Mouse (Mus musculus): Measurements from ENCODE around the gene Zfp74. TPM values are rescaled to one million over a fixed set of nuclear protein-coding genes. Genes with fewer than 3 reads are reported as not detected.

Zfp74 gene
- polyA plus RNA-seq, 1 experiment = 1.2 TPM

- peak; percentile 33 for DNase-seq (ENCODE audit: low read depth, low spot score)
- 11% methylated on average over 4 of the region's 4 CpGs for WGBS
These were observed 842 bp upstream of the Zfp74 start for GRCm38 (mm10) chr7:29954731-29955130.

GRCm38 (mm10) chr7:29953086-29953485 lies 803 bp downstream of the Zfp74 start:
- 30% methylated on average over 10 of the region's 10 CpGs for WGBS
- no peak for DNase-seq (ENCODE audit: low read depth, low spot score)

- WGBS = 84% methylated on average over 2 of the region's 2 CpGs
- no peak for DNase-seq (ENCODE audit: low read depth, low spot score)
These were observed 9.7 kb downstream of the Zfp74 start for GRCm38 (mm10) chr7:29944201-29944600.

GRCm38 (mm10) chr7:29943720-29944119 lies 10.2 kb downstream of the Zfp74 start:
- 78% methylated on average over 2 of the region's 2 CpGs for WGBS
- DNase-seq (ENCODE audit: low read depth, low spot score) = no peak

GRCm38 (mm10) chr7:29942740-29943139 lies 11.1 kb downstream of the Zfp74 start:
- WGBS = 52% methylated on average over 2 of the region's 2 CpGs
- no peak for DNase-seq (ENCODE audit: low read depth, low spot score)

GRCm38 (mm10) chr7:29941027-29941426 lies 12.9 kb downstream of the Zfp74 start:
- WGBS = 91% methylated on average over 11 of the region's 11 CpGs

GRCm38 (mm10) chr7:29938856-29939255 lies 15.0 kb downstream of the Zfp74 start:
- 87% methylated on average over 6 of the region's 6 CpGs for WGBS

More at GRCm38 (mm10) chr7:29941027-29941426, 12.9 kb downstream of the Zfp74 start:
- DNase-seq (ENCODE audit: low read depth, low spot score) = no peak

GRCm38 (mm10) chr7:29922780-29923179 lies 31.1 kb downstream of the Zfp74 start:
- 62% methylated on average over 2 of the region's 2 CpGs for WGBS
- DNase-seq (ENCODE audit: low read depth, low spot score) = no peak

More at GRCm38 (mm10) chr7:29938856-29939255, 15.0 kb downstream of the Zfp74 start:
- no peak for DNase-seq (ENCODE audit: low read depth, low spot score)

- no peak for DNase-seq (ENCODE audit: low read depth, low spot score)
- WGBS = 71% methylated on average over 6 of the region's 6 CpGs
These were observed 32.3 kb downstream of the Zfp74 start for GRCm38 (mm10) chr7:29921439-29922093.

GRCm38 (mm10) chr7:29918062-29918453 lies 35.8 kb downstream of the Zfp74 start:
- DNase-seq (ENCODE audit: low read depth, low spot score) = no peak
- WGBS = 73% methylated on average over 4 of the region's 4 CpGs

GRCm38 (mm10) chr7:29917371-29918061 lies 36.4 kb downstream of the Zfp74 start:
- 37% methylated on average over 6 of the region's 6 CpGs for WGBS
- DNase-seq (ENCODE audit: low read depth, low spot score) = no peak

GRCm38 (mm10) chr7:29912172-29912571 lies 41.7 kb downstream of the Zfp74 start:
- 94% methylated on average over 13 of the region's 13 CpGs for WGBS
- no peak for DNase-seq (ENCODE audit: low read depth, low spot score)

GRCm38 (mm10) chr7:29910252-29910651 lies 43.6 kb downstream of the Zfp74 start:
- no peak for DNase-seq (ENCODE audit: low read depth, low spot score)
- WGBS = 84% methylated on average over 2 of the region's 2 CpGs

- WGBS = under 1% methylated on average over 33 of the region's 33 CpGs
- DNase-seq (ENCODE audit: low read depth, low spot score) = peak; percentile 67
These were observed 45.5 kb downstream of the Zfp74 start, which contains the start of gene Zfp383 for GRCm38 (mm10) chr7:29908130-29908950. TSS of gene Zfp383 (plus strand) at chr7:29908223.

- 91% methylated on average over 5 of the region's 5 CpGs for WGBS
- DNase-seq (ENCODE audit: low read depth, low spot score) = no peak
These were observed 46.7 kb downstream of the Zfp74 start for GRCm38 (mm10) chr7:29907206-29907605.

- no peak for DNase-seq (ENCODE audit: low read depth, low spot score)
- WGBS = 27% methylated on average over 8 of the region's 8 CpGs
These were observed 47.2 kb downstream of the Zfp74 start for GRCm38 (mm10) chr7:29906682-29907058.

- WGBS = under 1% methylated on average over 22 of the region's 22 CpGs
These were observed 47.8 kb downstream of the Zfp74 start, which contains the start of gene Zfp27 for GRCm38 (mm10) chr7:29905966-29906681. TSS of gene Zfp27 (minus strand) at chr7:29906572.

GRCm38 (mm10) chr7:29904101-29904500 lies 49.8 kb downstream of the Zfp74 start:
- 97% methylated on average over 4 of the region's 4 CpGs for WGBS
- no peak for DNase-seq (ENCODE audit: low read depth, low spot score)

More at GRCm38 (mm10) chr7:29905966-29906681, 47.8 kb downstream of the Zfp74 start, which contains the start of gene Zfp27:
- peak; percentile 93 for DNase-seq (ENCODE audit: low read depth, low spot score)

- DNase-seq (ENCODE audit: low read depth, low spot score) = no peak
- 93% methylated on average over 4 of the region's 4 CpGs for WGBS
These were observed 55.5 kb downstream of the Zfp74 start for GRCm38 (mm10) chr7:29898351-29898750.
